Mouse (Mus musculus): ENCODE data around the gene Kcnh7.

Gene Kcnh7

DNA sequence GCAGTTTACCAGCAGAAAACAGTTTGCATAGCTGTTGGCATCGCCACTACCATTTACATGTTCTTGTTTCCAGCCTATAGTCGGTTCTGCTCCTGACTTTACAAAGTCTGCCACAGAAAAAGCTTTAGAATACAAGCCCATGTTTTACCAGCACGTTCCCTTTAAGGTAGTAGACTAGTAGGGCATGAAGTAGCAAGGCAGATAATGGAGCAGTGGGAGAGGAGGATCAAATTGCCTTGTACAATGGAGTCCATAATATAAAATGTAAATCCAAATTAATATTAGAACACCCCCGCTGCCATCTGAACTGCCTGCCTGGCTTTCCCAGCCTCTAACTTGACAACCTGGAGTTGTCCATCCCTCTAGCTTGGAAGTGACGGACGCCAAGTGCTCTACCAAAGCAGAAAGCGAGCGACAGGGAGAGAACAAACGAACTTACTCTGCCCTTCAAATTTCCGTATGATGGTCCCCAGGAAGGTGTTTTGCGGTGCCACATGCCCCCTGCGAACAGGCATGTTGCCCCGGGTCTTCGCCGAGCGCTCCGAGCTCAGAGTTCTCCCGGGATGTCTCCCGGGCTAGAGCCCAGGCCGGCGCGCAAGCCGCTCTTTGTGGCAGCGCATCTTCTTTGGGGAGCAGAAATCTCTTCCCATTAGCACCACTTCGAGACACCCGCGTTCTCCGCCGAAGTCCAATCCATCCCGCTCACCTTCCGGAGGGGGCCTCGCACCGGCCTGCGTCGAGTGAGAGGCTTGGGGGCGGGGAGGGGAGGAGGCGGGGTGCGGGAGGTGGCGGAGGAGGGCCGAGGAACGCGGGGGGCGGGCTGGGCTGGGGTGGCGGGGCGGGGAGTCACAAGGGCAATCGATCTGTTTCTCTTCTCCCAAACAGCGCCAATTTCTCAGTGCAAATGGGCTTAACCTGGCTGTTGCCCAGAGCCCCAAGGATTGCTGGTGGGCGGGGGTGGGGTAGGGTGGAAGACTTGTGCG is at the start of gene Kcnh7:
Gene Kcnh7 (minus strand): TSS at position 725 of the 983 bp plus-strand sequence.
- in situ Hi-C loops (cut with MboI; ENCODE audit: low sequenced_read_pairs), result no loop called here

- in situ Hi-C loops (cut with MboI; ENCODE audit: low sequenced_read_pairs), result no loop called here
Measured at GRCm38 (mm10) chr2:63207435-63207834, 23.3 kb upstream of the Kcnh7 start.

DNA sequence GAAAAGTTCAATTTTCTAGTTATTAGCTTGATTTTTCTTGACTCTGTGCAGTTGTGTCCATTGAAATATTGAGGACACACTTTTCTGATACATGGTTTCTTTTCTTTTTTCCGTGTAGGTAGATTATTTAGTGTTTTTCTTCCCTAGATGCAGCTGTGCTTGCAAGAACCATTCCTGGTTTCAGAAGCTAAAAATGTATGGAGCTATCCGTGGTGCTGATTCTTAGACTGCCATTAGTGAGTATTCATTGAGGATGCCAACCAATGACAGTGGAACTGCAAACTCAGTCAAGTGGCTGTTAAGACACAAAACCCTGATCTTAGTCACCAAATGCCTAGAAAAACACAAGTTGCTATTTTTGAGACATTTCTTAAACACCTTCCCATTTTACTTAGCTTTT is 1.9 kb upstream of the Kcnh7 start:
- in situ Hi-C loops (cut with MboI; ENCODE audit: low sequenced_read_pairs), result no loop called here

DNA sequence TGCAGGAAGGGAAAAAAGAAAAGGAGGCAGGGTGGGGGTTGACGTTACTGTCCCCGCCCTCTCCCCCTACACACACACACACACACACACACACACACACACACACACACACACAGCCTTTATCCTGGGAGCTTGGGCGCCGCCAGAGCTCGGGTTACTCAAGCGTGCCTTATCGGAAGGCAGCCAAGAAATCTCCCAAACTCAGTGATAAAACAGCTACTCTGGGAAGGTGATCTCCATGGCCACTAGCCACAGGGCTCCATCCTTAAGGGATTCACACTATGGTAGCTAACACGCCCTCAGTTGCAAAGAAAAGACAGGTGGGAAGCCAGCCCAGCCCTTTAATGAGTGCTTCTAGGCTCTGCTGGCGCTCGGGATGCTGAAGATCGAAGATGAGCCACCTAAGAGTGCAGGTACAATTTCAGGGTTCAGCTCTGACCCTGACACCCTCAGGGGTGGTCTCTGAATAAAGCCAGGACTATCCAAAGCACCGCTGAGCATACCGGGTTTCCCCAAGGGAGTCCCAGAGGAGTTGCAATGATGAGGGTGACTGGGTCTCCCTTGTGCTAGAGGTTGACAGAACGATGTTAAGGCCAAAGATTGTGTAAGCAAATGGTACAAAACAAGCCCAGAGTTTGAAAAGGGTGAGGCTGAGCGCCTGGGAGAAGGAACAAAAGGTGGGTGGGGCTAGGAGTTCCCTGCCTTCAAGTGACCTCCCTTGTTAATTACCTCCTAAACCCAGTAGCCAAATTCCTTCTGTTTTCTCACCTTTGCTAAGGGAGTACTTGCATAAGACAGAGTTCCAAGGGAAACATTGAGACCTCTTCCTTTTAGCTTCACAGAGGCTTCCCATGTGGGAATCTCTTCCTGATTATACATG is 704 bp upstream of the Kcnh7 start:
- in situ Hi-C loops (cut with MboI; ENCODE audit: low sequenced_read_pairs), result no loop called here

DNA sequence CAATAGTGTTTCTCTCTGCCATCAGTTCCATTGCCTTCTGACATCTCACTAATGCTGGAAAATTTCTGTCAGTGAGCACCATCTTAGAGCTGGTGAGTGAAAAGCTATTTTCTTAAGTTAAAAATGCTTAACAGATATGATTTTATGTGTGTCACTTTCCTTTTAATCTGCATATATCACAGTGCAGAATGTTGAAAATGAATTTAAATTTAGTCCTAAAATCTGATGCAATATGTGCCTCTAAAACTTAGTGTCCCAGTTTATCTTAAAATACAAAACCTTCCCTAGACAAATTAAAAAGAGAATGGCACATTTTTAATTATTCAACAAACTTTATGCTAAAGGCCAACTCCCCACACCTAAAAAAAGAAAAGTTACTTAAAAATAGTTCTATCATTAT is 30.4 kb downstream of the Kcnh7 start:
- in situ Hi-C loops (cut with MboI; ENCODE audit: low sequenced_read_pairs), result no loop called here

- in situ Hi-C loops (cut with MboI; ENCODE audit: low sequenced_read_pairs), result no loop called here
Measured at GRCm38 (mm10) chr2:63127762-63128516, 56.1 kb downstream of the Kcnh7 start.

DNA sequence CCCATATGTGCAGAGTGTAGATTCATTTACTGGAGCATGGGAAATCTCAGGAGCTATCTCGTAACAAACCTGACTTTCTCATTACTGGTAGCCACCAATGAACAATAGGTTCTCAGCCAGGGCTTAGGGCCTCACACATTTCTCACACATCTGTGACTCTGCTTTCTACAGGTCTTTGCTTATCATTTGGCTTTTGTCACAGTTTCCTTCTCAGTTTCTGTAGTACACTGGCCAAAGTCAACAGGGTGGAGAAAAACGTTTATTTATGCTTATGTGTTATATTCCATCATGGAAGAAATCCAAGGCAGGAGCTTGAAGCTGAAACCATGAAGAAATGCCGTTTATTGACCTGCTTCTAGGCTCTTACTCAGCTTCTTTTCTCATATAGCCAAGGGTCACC is 63.8 kb downstream of the Kcnh7 start:
- in situ Hi-C loops (cut with MboI; ENCODE audit: low sequenced_read_pairs), result no loop called here

GRCm38 (mm10) chr2:63117209-63118193 is 66.6 kb downstream of the Kcnh7 start:
- in situ Hi-C loops (cut with MboI; ENCODE audit: low sequenced_read_pairs), result no loop called here

- in situ Hi-C loops (cut with MboI; ENCODE audit: low sequenced_read_pairs), result no loop called here
Measured at GRCm38 (mm10) chr2:63105971-63106370, 78.1 kb downstream of the Kcnh7 start.

GRCm38 (mm10) chr2:63099676-63100075 is 84.4 kb downstream of the Kcnh7 start:
- in situ Hi-C loops (cut with MboI; ENCODE audit: low sequenced_read_pairs), result no loop called here

DNA sequence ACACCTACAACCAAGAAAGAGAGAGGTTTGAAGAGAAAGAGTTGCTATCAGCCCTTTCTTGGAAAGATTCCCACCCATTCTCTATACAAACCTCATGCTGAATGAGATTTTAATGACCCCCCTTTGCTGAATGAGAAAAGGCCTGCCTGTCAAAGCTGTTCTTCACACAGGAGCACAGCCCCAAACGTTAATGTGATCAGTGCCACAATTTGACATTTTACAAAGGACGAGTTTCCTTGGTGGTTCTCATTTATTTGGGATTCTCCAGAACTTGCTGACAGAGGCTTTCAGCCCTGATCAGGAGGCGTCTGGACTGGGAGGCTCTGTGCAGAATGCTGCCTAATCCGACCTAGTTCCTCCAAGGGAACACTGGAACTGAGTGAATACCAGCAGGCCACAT is 92.3 kb downstream of the Kcnh7 start:
- in situ Hi-C loops (cut with MboI; ENCODE audit: low sequenced_read_pairs), result no loop called here

- in situ Hi-C loops (cut with MboI; ENCODE audit: low sequenced_read_pairs), result no loop called here
Measured at GRCm38 (mm10) chr2:63090447-63090846, 93.6 kb downstream of the Kcnh7 start.

- in situ Hi-C loops (cut with MboI; ENCODE audit: low sequenced_read_pairs), result no loop called here
Measured at GRCm38 (mm10) chr2:63058386-63058785, 125.7 kb downstream of the Kcnh7 start.

DNA sequence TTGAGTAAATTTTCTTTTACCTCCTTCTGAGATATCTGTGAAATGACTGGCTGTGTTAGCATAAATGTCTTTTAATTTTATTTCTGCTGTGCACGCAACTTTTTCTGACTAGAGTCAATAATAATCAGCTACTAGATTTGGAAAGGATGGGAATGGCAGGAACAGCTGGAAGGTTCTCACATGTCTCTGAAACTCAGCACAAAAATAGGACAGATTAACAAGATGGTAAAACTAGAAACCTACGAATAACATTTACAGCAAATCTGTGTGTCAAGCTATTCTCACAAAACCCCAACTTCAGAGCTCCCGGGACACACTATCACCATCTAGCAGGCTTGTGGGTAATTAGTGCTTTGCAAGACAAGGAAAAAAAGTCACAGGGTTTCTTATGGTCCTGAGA is 134.2 kb downstream of the Kcnh7 start:
- in situ Hi-C loops (cut with MboI; ENCODE audit: low sequenced_read_pairs), result no loop called here

DNA sequence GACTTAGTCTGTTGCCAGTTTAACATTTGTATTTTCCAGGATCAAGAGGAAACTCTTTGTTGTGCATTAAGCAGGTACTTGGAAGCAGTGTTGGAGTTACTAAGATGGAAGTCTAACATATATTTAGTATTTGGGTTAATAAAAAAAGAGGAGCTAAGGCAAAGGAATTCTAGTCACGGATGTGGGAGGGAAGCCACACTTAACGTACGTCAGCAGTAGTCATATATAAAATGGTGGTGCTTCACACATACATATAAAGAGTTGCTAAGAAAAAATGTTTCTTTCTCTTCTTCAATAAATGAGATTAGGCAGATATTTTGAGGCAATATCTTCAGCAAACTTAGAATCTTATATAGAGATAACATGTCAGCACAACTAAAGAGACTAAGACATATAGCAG is 144.4 kb downstream of the Kcnh7 start:
- in situ Hi-C loops (cut with MboI; ENCODE audit: low sequenced_read_pairs), result no loop called here

DNA sequence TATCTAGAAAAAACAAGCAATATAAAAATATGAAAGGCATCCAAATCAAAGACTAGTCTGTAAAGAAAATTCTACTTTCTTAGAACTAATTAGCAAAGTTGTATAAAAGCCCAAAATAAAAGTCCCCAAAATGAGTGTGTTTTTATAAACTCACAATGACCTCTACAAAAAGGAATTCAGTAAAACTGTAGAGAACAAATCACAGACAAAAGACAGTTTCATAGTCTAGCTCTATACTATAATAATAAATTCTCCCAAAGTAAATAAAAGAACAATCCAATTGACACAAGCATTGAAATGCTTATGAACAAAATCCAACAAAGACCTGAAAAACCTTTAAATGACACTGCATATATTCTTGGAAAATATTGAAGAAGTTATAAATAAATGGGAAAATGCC is 169.2 kb downstream of the Kcnh7 start:
- in situ Hi-C loops (cut with MboI; ENCODE audit: low sequenced_read_pairs), result no loop called here

- in situ Hi-C loops (cut with MboI; ENCODE audit: low sequenced_read_pairs), result no loop called here
Measured at GRCm38 (mm10) chr2:63009141-63009540, 174.9 kb downstream of the Kcnh7 start.

GRCm38 (mm10) chr2:63002784-63003183 is 181.3 kb downstream of the Kcnh7 start:
- in situ Hi-C loops (cut with MboI; ENCODE audit: low sequenced_read_pairs), result no loop called here

- in situ Hi-C loops (cut with MboI; ENCODE audit: low sequenced_read_pairs), result no loop called here
Measured at GRCm38 (mm10) chr2:62997692-62998091, 186.4 kb downstream of the Kcnh7 start.

GRCm38 (mm10) chr2:62988616-62989015 is 195.5 kb downstream of the Kcnh7 start:
- in situ Hi-C loops (cut with MboI; ENCODE audit: low sequenced_read_pairs), result no loop called here

Measured in CH12F3 (cell line).